Mouse (Mus musculus) lung, embryonic 16.5 days (tissue): Measurements from ENCODE around the gene Ncf2. TPM values are rescaled to one million over a fixed set of nuclear protein-coding genes. Genes with fewer than 3 reads are reported as not detected.

Experiments used
- polyA plus RNA-seq: library from polyadenylated mRNA; unstranded; fragments of >200 nt; fragmentation: Nextera tagmentation; extraction: Ambion mirVana; gene quantifications from 2 replicates; pipeline ENCODE4 v1.2.1, GENCODE M21; 2015

Gene Ncf2
- polyA plus RNA-seq, 1 experiment from 2014 or later: 5.5 TPM

Other genes with a start within 250 kb of the Ncf2 start
- gene Apobec4, start 49.6 kb upstream of the Ncf2 start, polyA plus RNA-seq: 0.25 and 0.39 TPM in 2 replicates
- 49.1 and 53.4 TPM in 2 replicates for gene Rgl1, start 33.8 kb upstream of the Ncf2 start, polyA plus RNA-seq
- gene Arpc5, start 33.7 kb upstream of the Ncf2 start, polyA plus RNA-seq: 274 and 285 TPM in 2 replicates
- gene Smg7, start 102.5 kb downstream of the Ncf2 start, polyA plus RNA-seq: 26.7 and 27.8 TPM in 2 replicates
- 3.8 and 7.2 TPM in 2 replicates for gene Nmnat2, start 154.8 kb downstream of the Ncf2 start, polyA plus RNA-seq